Mouse (Mus musculus): ENCODE data around the gene Gm20388.
"Not testable (repeated sequence)": the region's sequence is repeated elsewhere in the genome, so short reads cannot be mapped to it uniquely, and the experiment has no call there.

The Gm20388 gene

GRCm38 (mm10) chr8:123428939-123429721, 3518.5 kb downstream of the Gm20388 start:
- no peak for DNase-seq (ENCODE audit: low spot score)

GRCm38 (mm10) chr8:123429722-123430013, 3519.0 kb downstream of the Gm20388 start:
- not testable (repeated sequence) for DNase-seq (ENCODE audit: low spot score)

- not testable (repeated sequence) for DNase-seq (ENCODE audit: low spot score)
Measured at GRCm38 (mm10) chr8:123430936-123431335, 3520.3 kb downstream of the Gm20388 start.

GRCm38 (mm10) chr8:123431616-123432365, 3521.2 kb downstream of the Gm20388 start:
- DNase-seq (ENCODE audit: low spot score): no peak

GRCm38 (mm10) chr8:123432381-123432780, 3521.7 kb downstream of the Gm20388 start:
- no peak for DNase-seq (ENCODE audit: low spot score)

- DNase-seq (ENCODE audit: low spot score): not testable (repeated sequence)
Measured at GRCm38 (mm10) chr8:123433241-123433974, 3522.8 kb downstream of the Gm20388 start.

- no peak for DNase-seq (ENCODE audit: low spot score)
Measured at GRCm38 (mm10) chr8:123441788-123442187, 3531.1 kb downstream of the Gm20388 start.

GRCm38 (mm10) chr8:123442351-123442750, 3531.7 kb downstream of the Gm20388 start:
- DNase-seq (ENCODE audit: low spot score): no peak

- peak; percentile 95 for DNase-seq (ENCODE audit: low spot score)
Measured at GRCm38 (mm10) chr8:123442871-123443575, 3532.4 kb downstream of the Gm20388 start.

- no peak for DNase-seq (ENCODE audit: low spot score)
Measured at GRCm38 (mm10) chr8:123443576-123443921, 3532.9 kb downstream of the Gm20388 start.

GRCm38 (mm10) chr8:123444131-123444530, 3533.5 kb downstream of the Gm20388 start:
- DNase-seq (ENCODE audit: low spot score): no peak

GRCm38 (mm10) chr8:123445981-123446380, 3535.3 kb downstream of the Gm20388 start:
- no peak for DNase-seq (ENCODE audit: low spot score)

GRCm38 (mm10) chr8:123446799-123447198, 3536.2 kb downstream of the Gm20388 start:
- no peak for DNase-seq (ENCODE audit: low spot score)

GRCm38 (mm10) chr8:123450783-123451182, 3540.1 kb downstream of the Gm20388 start:
- DNase-seq (ENCODE audit: low spot score): no peak

GRCm38 (mm10) chr8:123451747-123452146, 3541.1 kb downstream of the Gm20388 start:
- not testable (repeated sequence) for DNase-seq (ENCODE audit: low spot score)

- no peak for DNase-seq (ENCODE audit: low spot score)
Measured at GRCm38 (mm10) chr8:123452149-123452548, 3541.5 kb downstream of the Gm20388 start.

GRCm38 (mm10) chr8:123453291-123453690, 3542.7 kb downstream of the Gm20388 start:
- no peak for DNase-seq (ENCODE audit: low spot score)

GRCm38 (mm10) chr8:123453951-123454350, 3543.3 kb downstream of the Gm20388 start:
- DNase-seq (ENCODE audit: low spot score): no peak

GRCm38 (mm10) chr8:123454559-123454958, 3543.9 kb downstream of the Gm20388 start:
- no peak for DNase-seq (ENCODE audit: low spot score)

GRCm38 (mm10) chr8:123463651-123464050, 3553.0 kb downstream of the Gm20388 start:
- no peak for DNase-seq (ENCODE audit: low spot score)

GRCm38 (mm10) chr8:123467476-123467875, 3556.8 kb downstream of the Gm20388 start:
- DNase-seq (ENCODE audit: low spot score): no peak

GRCm38 (mm10) chr8:123472991-123473390, 3562.3 kb downstream of the Gm20388 start:
- not testable (repeated sequence) for DNase-seq (ENCODE audit: low spot score)

All from retina, embryonic 14.5 days (tissue).